Mouse (Mus musculus) midbrain, embryonic 11.5 days (tissue): ENCODE results near the gene Kntc1. TPM values are rescaled to one million over a fixed set of nuclear protein-coding genes. Genes with fewer than 3 reads are reported as not detected.
"Not testable (repeated sequence)": the region's sequence is repeated elsewhere in the genome, so short reads cannot be mapped to it uniquely, and the experiment has no call there.

Experiments
- ATAC-seq: fragments of 200-750 bp; cut with Nextera tagmentation; 2 replicates; pipeline ENCODE4 v1.8.0; 2017; ENCODE audit warnings: moderate TSS enrichment, moderate library complexity; ENCODE audit not compliant: low FRiP score
- DNase-seq: peaks from one replicate; pipeline ENCODE4 v3.0.0; 2015; ENCODE audit warnings: low spot score; ENCODE audit errors: missing footprints
- H3K27ac ChIP-seq: fragments of 300-500 bp; sonication (generic); 2 replicates; pipeline ENCODE4 v1.5.1; 2014; ENCODE audit warnings: low read depth, low read length
- H3K27me3 ChIP-seq: fragments of 300-500 bp; sonication (generic); 2 replicates; pipeline ENCODE4 v1.6.1; 2014; ENCODE audit warnings: mild to moderate bottlenecking, low read length, moderate library complexity, mixed read lengths; ENCODE audit not compliant: control insufficient read depth, insufficient read depth
- H3K36me3 ChIP-seq: fragments of 300-500 bp; sonication (generic); 2 replicates; pipeline ENCODE4 v1.6.1; 2014; ENCODE audit warnings: mild to moderate bottlenecking, low read length, moderate library complexity, mixed read lengths; ENCODE audit not compliant: control insufficient read depth, insufficient read depth
- H3K4me1 ChIP-seq: fragments of 300-500 bp; sonication (generic); 2 replicates; pipeline ENCODE4 v1.6.1; 2014; ENCODE audit warnings: low read length; ENCODE audit not compliant: control insufficient read depth, insufficient read depth
- H3K4me2 ChIP-seq: fragments of 300-500 bp; sonication (generic); 2 replicates; pipeline ENCODE4 v1.6.1; 2014; ENCODE audit warnings: mild to moderate bottlenecking, moderate library complexity
- H3K4me3 ChIP-seq: fragments of 300-500 bp; sonication (generic); 2 replicates; pipeline ENCODE4 v1.5.1; 2014; ENCODE audit warnings: low read depth, low read length
- H3K9ac ChIP-seq: fragments of 300-500 bp; sonication (generic); 2 replicates; pipeline ENCODE4 v1.6.1; 2014; ENCODE audit warnings: low read length
- H3K9me3 ChIP-seq: fragments of 300-500 bp; sonication (generic); 2 replicates; pipeline ENCODE4 v1.6.1; 2016; ENCODE audit warnings: low read length; ENCODE audit not compliant: control insufficient read depth
- WGBS: fragments of 180-500 bp; shearing (Covaris S2); extraction: QIAGEN DNeasy Blood & Tissue Kit; methylation state at CpG from one replicate; pipeline ENCODE4 v1.1.7; 2014; 5-methylcytosine and 5-hydroxymethylcytosine counted together
- polyA plus RNA-seq: library from polyadenylated mRNA; unstranded; fragments of >200 nt; fragmentation: Nextera tagmentation; extraction: Ambion mirVana; gene quantifications from 2 replicates; pipeline ENCODE4 v1.2.1, GENCODE M21; 2014

Kntc1 gene
- 33.6 and 34.4 TPM in 2 replicates for polyA plus RNA-seq

- ATAC-seq (peak; percentile 97), DNase-seq (peak; percentile 99)
- Histone ChIP-seq H3K4me3 (peak within 1 kb of the TSS; percentile 87), H3K4me2 (peak within 1 kb of the TSS; percentile 59), H3K9me3 (no peaks in the 10 kb centered on the region), H3K9ac (peak within 1 kb of the TSS; percentile 92), H3K27me3 (no peaks in the 10 kb centered on the region), H3K4me1 (peaks cover 17% of the 10 kb centered on the region), H3K36me3 (peaks cover 3% of the 10 kb centered on the region; the same call in 1 of the 2 replicates), H3K27ac (peak within 1 kb of the TSS; percentile 95)
- under 1% methylated on average over 63 of the region's 63 CpGs for WGBS
These were observed at the start of gene Kntc1, which contains the start of gene Rsrc2 for GRCm38 (mm10) chr5:123749065-123750064. Kntc1 (plus strand) TSS chr5:123749716. Rsrc2 (minus strand) TSS chr5:123749414.

- no peak overlapping the region for H3K4me2 ChIP-seq
- peaks cover 32% of the 10 kb centered on the region for H3K36me3 ChIP-seq
- H3K9ac ChIP-seq: no peak overlapping the region
- DNase-seq (no peak), ATAC-seq (no peak)
- no peak overlapping the region for H3K4me3 ChIP-seq
- H3K4me1 ChIP-seq: no peaks in the 10 kb centered on the region
- no peak overlapping the region for H3K27ac ChIP-seq
- 81% methylated on average over 11 of the region's 11 CpGs for WGBS
- H3K27me3 ChIP-seq: no peaks in the 10 kb centered on the region
- no peaks in the 10 kb centered on the region for H3K9me3 ChIP-seq
These were observed 48.9 kb upstream of the Kntc1 start for GRCm38 (mm10) chr5:123700625-123701024.

GRCm38 (mm10) chr5:123708598-123708997, 40.9 kb upstream of the Kntc1 start:
- no peak overlapping the region for H3K9ac ChIP-seq
- ATAC-seq (no peak), DNase-seq (no peak)
- no peaks in the 10 kb centered on the region for H3K9me3 ChIP-seq
- peaks cover 55% of the 10 kb centered on the region for H3K36me3 ChIP-seq
- no peak overlapping the region for H3K4me2 ChIP-seq
- H3K27me3 ChIP-seq: no peaks in the 10 kb centered on the region
- WGBS: 92% methylated on average over 12 of the region's 12 CpGs
- no peak overlapping the region for H3K27ac ChIP-seq
- H3K4me1 ChIP-seq: no peaks in the 10 kb centered on the region
- H3K4me3 ChIP-seq: no peak overlapping the region

GRCm38 (mm10) chr5:123709571-123709970, 39.9 kb upstream of the Kntc1 start:
- Histone ChIP-seq H3K27ac (no peak overlapping the region), H3K36me3 (peaks cover 59% of the 10 kb centered on the region), H3K9ac (no peak overlapping the region), H3K27me3 (no peaks in the 10 kb centered on the region), H3K4me1 (no peaks in the 10 kb centered on the region), H3K4me2 (no peak overlapping the region), H3K4me3 (no peak overlapping the region), H3K9me3 (no peaks in the 10 kb centered on the region)
- WGBS: 91% methylated on average over 4 of the region's 4 CpGs
- ATAC-seq (no peak), DNase-seq (no peak)

GRCm38 (mm10) chr5:123713782-123714181, 35.7 kb upstream of the Kntc1 start:
- ATAC-seq: no peak
- H3K27ac ChIP-seq: no peak overlapping the region
- no peaks in the 10 kb centered on the region for H3K27me3 ChIP-seq
- no peak overlapping the region for H3K4me3 ChIP-seq
- H3K9ac ChIP-seq: no peak overlapping the region
- 93% methylated on average over 6 of the region's 6 CpGs for WGBS
- no peak for DNase-seq
- no peak overlapping the region for H3K4me2 ChIP-seq
- H3K9me3 ChIP-seq: no peaks in the 10 kb centered on the region
- H3K36me3 ChIP-seq: peaks cover 40% of the 10 kb centered on the region
- H3K4me1 ChIP-seq: peaks cover under 1% of the 10 kb centered on the region; the same call in 1 of the 2 replicates

GRCm38 (mm10) chr5:123714622-123715021, 34.9 kb upstream of the Kntc1 start:
- Histone ChIP-seq H3K4me3 (no peak overlapping the region), H3K36me3 (peaks cover 40% of the 10 kb centered on the region), H3K4me1 (peaks cover 9% of the 10 kb centered on the region), H3K27me3 (no peaks in the 10 kb centered on the region), H3K4me2 (no peak overlapping the region), H3K9me3 (no peaks in the 10 kb centered on the region), H3K9ac (no peak overlapping the region), H3K27ac (no peak overlapping the region)
- DNase-seq (no peak), ATAC-seq (no peak)
- WGBS: 89% methylated on average over 4 of the region's 4 CpGs

GRCm38 (mm10) chr5:123720328-123721311, 28.9 kb upstream of the Kntc1 start, which contains the start of gene Zcchc8:
Zcchc8 (minus strand) TSS chr5:123721100.
- peak within 1 kb of the TSS; percentile 41; the same call in 1 of the 2 replicates for H3K27ac ChIP-seq
- H3K9me3 ChIP-seq: no peaks in the 10 kb centered on the region
- no peaks in the 10 kb centered on the region for H3K27me3 ChIP-seq
- under 1% methylated on average over 83 of the region's 83 CpGs for WGBS
- peak within 1 kb of the TSS; percentile 62 for H3K9ac ChIP-seq
- peak within 1 kb of the TSS; percentile 68 for H3K4me3 ChIP-seq
- peaks cover 9% of the 10 kb centered on the region for H3K4me1 ChIP-seq
- peaks cover 5% of the 10 kb centered on the region; the same call in 1 of the 2 replicates for H3K36me3 ChIP-seq
- DNase-seq (peak; percentile 100), ATAC-seq (peak; percentile 100)
- peak within 1 kb of the TSS; percentile 59 for H3K4me2 ChIP-seq

- DNase-seq, H3K27ac ChIP-seq, ATAC-seq, H3K4me2 ChIP-seq, H3K4me1 ChIP-seq, H3K9me3 ChIP-seq, H3K9ac ChIP-seq, H3K27me3 ChIP-seq, H3K4me3 ChIP-seq, H3K36me3 ChIP-seq: not testable (repeated sequence)
- 92% methylated on average over 7 of the region's 7 CpGs for WGBS
These were observed 25.7 kb upstream of the Kntc1 start for GRCm38 (mm10) chr5:123723816-123724215.
